Mouse (Mus musculus) cerebellum, adult 8-10 months (tissue): ENCODE results near the gene Naga.
"Not testable (repeated sequence)": the region's sequence is repeated elsewhere in the genome, so short reads cannot be mapped to it uniquely, and the experiment has no call there.

Experiments
- DNase-seq: peaks from one replicate; pipeline ENCODE4 v3.0.0; 2022

Naga gene

GRCm38 (mm10) chr15:82338593-82339112 is at the start of gene Naga, which contains the start of the genes Pheta2 and Smdt1:
Gene Naga, minus strand, starts transcription at chr15:82338925.
Gene Pheta2, plus strand, starts transcription at chr15:82338942.
Gene Smdt1, plus strand, starts transcription at chr15:82338959.
- peak; percentile 96 for DNase-seq

- DNase-seq: no peak
Observed at GRCm38 (mm10) chr15:82385729-82386128, 47.0 kb upstream of the Naga start.

- no peak for DNase-seq
Observed at GRCm38 (mm10) chr15:82382441-82382840, 43.7 kb upstream of the Naga start.

GRCm38 (mm10) chr15:82380714-82381062 is 42.0 kb upstream of the Naga start:
- no peak for DNase-seq

GRCm38 (mm10) chr15:82379871-82380713 is 41.4 kb upstream of the Naga start, which contains the start of gene Cyp2d22:
Gene Cyp2d22, minus strand, starts transcription at chr15:82380260.
- DNase-seq: peak; percentile 62

- DNase-seq: no peak
Observed at GRCm38 (mm10) chr15:82379511-82379870, 40.8 kb upstream of the Naga start.

GRCm38 (mm10) chr15:82378261-82379180 is 39.8 kb upstream of the Naga start:
- DNase-seq: no peak

- no peak for DNase-seq
Observed at GRCm38 (mm10) chr15:82377701-82378100, 39.0 kb upstream of the Naga start.

GRCm38 (mm10) chr15:82376393-82377138 is 37.8 kb upstream of the Naga start:
- DNase-seq: no peak

- no peak for DNase-seq
Observed at GRCm38 (mm10) chr15:82375855-82376254, 37.1 kb upstream of the Naga start.

GRCm38 (mm10) chr15:82374437-82374836 is 35.7 kb upstream of the Naga start:
- no peak for DNase-seq

- DNase-seq: no peak
Observed at GRCm38 (mm10) chr15:82372991-82373390, 34.3 kb upstream of the Naga start.

- no peak for DNase-seq
Observed at GRCm38 (mm10) chr15:82372446-82372845, 33.7 kb upstream of the Naga start.

GRCm38 (mm10) chr15:82368851-82369250 is 30.1 kb upstream of the Naga start:
- DNase-seq: no peak

GRCm38 (mm10) chr15:82368146-82368545 is 29.4 kb upstream of the Naga start:
- DNase-seq: no peak

GRCm38 (mm10) chr15:82364561-82364960 is 25.8 kb upstream of the Naga start:
- DNase-seq: not testable (repeated sequence)

GRCm38 (mm10) chr15:82363801-82364200 is 25.1 kb upstream of the Naga start:
- DNase-seq: not testable (repeated sequence)

GRCm38 (mm10) chr15:82362234-82362633 is 23.5 kb upstream of the Naga start:
- no peak for DNase-seq

- DNase-seq: no peak
Observed at GRCm38 (mm10) chr15:82361459-82362018, 22.8 kb upstream of the Naga start.

- no peak for DNase-seq
Observed at GRCm38 (mm10) chr15:82358431-82359260, 19.9 kb upstream of the Naga start.
